Mouse (Mus musculus) heart, adult 2 months (tissue): Measurements from ENCODE around the gene Fgfr2. TPM values are rescaled to one million over a fixed set of nuclear protein-coding genes. Genes with fewer than 3 reads are reported as not detected.
A peak's percentile ranks its signal among the peaks of the same experiment; 100 is the strongest.

Source experiments
- DNase-seq, 2 experiments: peaks; one replicate each; pipeline ENCODE4 v3.0.0; 2021
- H3K27ac ChIP-seq: fragments of 200-600 bp; 2 replicates; pipeline ENCODE4 v1.8.1; 2022
- H3K27me3 ChIP-seq: fragments of 200-500 bp; 2 replicates; pipeline ENCODE4 v1.6.1; 2012; ENCODE audit warnings: mild to moderate bottlenecking, low read length, inconsistent platforms, mixed read lengths; ENCODE audit not compliant: control insufficient read depth, insufficient read depth
- H3K36me3 ChIP-seq: fragments of 200-500 bp; 2 replicates; pipeline ENCODE4 v1.6.1; 2012; ENCODE audit warnings: low read length, inconsistent platforms; ENCODE audit not compliant: control insufficient read depth, insufficient read depth
- H3K4me1 ChIP-seq: fragments of 200-500 bp; 2 replicates; pipeline ENCODE4 v1.6.1; 2011; ENCODE audit warnings: low read length; ENCODE audit not compliant: control insufficient read depth, insufficient read depth
- H3K4me3 ChIP-seq: fragments of 200-600 bp; 2 replicates; pipeline ENCODE4 v1.8.1; 2022
- H3K79me2 ChIP-seq: fragments of 200-500 bp; replicated peaks from 2 replicates; pipeline ENCODE4 v1.6.1; 2012; ENCODE audit warnings: mild to moderate bottlenecking, inconsistent platforms, low read length, moderate library complexity, mixed read lengths; ENCODE audit not compliant: control insufficient read depth, insufficient read depth
- H3K9ac ChIP-seq: fragments of 200-500 bp; 2 replicates; pipeline ENCODE4 v1.6.1; 2012; ENCODE audit warnings: low read depth, mild to moderate bottlenecking, control low read depth, inconsistent platforms, low read length, mixed read lengths
- CTCF ChIP-seq: fragments of 200-600 bp; IDR thresholded peaks from 2 replicates; pipeline ENCODE4 v1.8.1; 2022; ENCODE audit warnings: antibody characterized with exemption, mild to moderate bottlenecking, moderate library complexity
- EP300 ChIP-seq: fragments of 200-500 bp; IDR thresholded peaks from 2 replicates; pipeline ENCODE4 v1.6.1; 2011; ENCODE audit warnings: low read depth, low read length, control low read depth; ENCODE audit not compliant: insufficient read depth
- POLR2A ChIP-seq: fragments of 200-500 bp; IDR thresholded peaks from 2 replicates; pipeline ENCODE4 v1.6.1; 2011; ENCODE audit warnings: mild to moderate bottlenecking, low read depth, low read length, control low read depth; ENCODE audit not compliant: insufficient read depth
- WGBS: fragments of 180-500 bp; shearing (Covaris S2); methylation state at CpG from one replicate; pipeline ENCODE4 v1.1.7; 2018; 5-methylcytosine and 5-hydroxymethylcytosine counted together
- intact Hi-C: fragments of 180-260 bp; cut with DNase I; formaldehyde crosslinking; loops from one replicate; pipeline ENCODE4 v1.15.1; 2025
- polyA plus RNA-seq: library from polyadenylated mRNA; depleted of rRNA; stranded (reverse); fragments of >200 nt; gene quantifications from 2 replicates; pipeline ENCODE4 v1.2.3, GENCODE M21; 2012
- total RNA-seq, 2 experiments: library from RNA; stranded (reverse); gene quantifications; 2 replicates each; pipeline ENCODE4 v1.2.3; 2021

The Fgfr2 gene
- total and polyA plus RNA-seq, 3 experiments, result 1.1 to 2.0 (median 1.3) TPM

- intact Hi-C loops, result no loop called here
- H3K79me2 ChIP-seq, result peaks cover 8% of the 10 kb centered on the region
- TF ChIP-seq POLR2A (no peak), CTCF (peak; percentile 46), EP300 (peak; percentile 53; the same call in 1 of the 2 replicates)
- WGBS, result 40% methylated on average over 2 of the region's 2 CpGs
- H3K9ac ChIP-seq, result no peak overlapping the region
- peak; percentile 59 to 63 for DNase-seq
- H3K4me1 ChIP-seq, result peaks cover 76% of the 10 kb centered on the region
- H3K27me3 ChIP-seq, result no peaks in the 10 kb centered on the region
- peaks cover 18% of the 10 kb centered on the region for H3K36me3 ChIP-seq
- H3K4me3 ChIP-seq, result no peak overlapping the region
- H3K27ac ChIP-seq, result peak overlapping the region; percentile 81
Observed at GRCm38 (mm10) chr7:132802066-132802465, 321.1 kb downstream of the Fgfr2 start.

- no peaks in the 10 kb centered on the region for H3K27me3 ChIP-seq
- peaks cover 8% of the 10 kb centered on the region for H3K79me2 ChIP-seq
- WGBS, result 58% methylated on average over 5 of the region's 5 CpGs
- TF ChIP-seq EP300 (no peak), POLR2A (no peak), CTCF (no peak)
- intact Hi-C loops, result no loop called here
- H3K4me3 ChIP-seq, result no peak overlapping the region
- DNase-seq, result peak in 1 of 2 experiments; percentile 35
- peaks cover 70% of the 10 kb centered on the region for H3K4me1 ChIP-seq
- peaks cover 15% of the 10 kb centered on the region for H3K36me3 ChIP-seq
- no peak overlapping the region for H3K9ac ChIP-seq
- H3K27ac ChIP-seq, result peak overlapping the region; percentile 81
Observed at GRCm38 (mm10) chr7:132801509-132801908, 321.6 kb downstream of the Fgfr2 start.

GRCm38 (mm10) chr7:132800868-132801267 is 322.3 kb downstream of the Fgfr2 start:
- intact Hi-C loops, result loop anchor here (1.0 kb wide), 1 partner anchor 14 kb away; no protein-coding TSS in a partner anchor
- peak in 1 of 2 experiments; percentile 37 for DNase-seq
- Histone ChIP-seq H3K9ac (no peak overlapping the region; the same call in 1 of the 2 replicates), H3K36me3 (peaks cover 14% of the 10 kb centered on the region), H3K79me2 (peaks cover 10% of the 10 kb centered on the region), H3K27ac (peak overlapping the region; percentile 81), H3K4me3 (no peak overlapping the region), H3K4me1 (peaks cover 64% of the 10 kb centered on the region), H3K27me3 (no peaks in the 10 kb centered on the region)
- WGBS, result 55% methylated on average over 10 of the region's 10 CpGs
- TF ChIP-seq POLR2A (no peak), EP300 (no peak), CTCF (no peak)

- Histone ChIP-seq H3K27ac (peak overlapping the region; percentile 81), H3K4me3 (no peak overlapping the region), H3K79me2 (peaks cover 10% of the 10 kb centered on the region), H3K4me1 (peaks cover 56% of the 10 kb centered on the region), H3K36me3 (peaks cover 14% of the 10 kb centered on the region), H3K27me3 (no peaks in the 10 kb centered on the region), H3K9ac (no peak overlapping the region; the same call in 1 of the 2 replicates)
- DNase-seq, result peak; percentile 40 to 45
- intact Hi-C loops, result loop anchor here (1.0 kb wide), 1 partner anchor 12 kb away; no protein-coding TSS in a partner anchor
- WGBS, result 61% methylated on average over 5 of the region's 5 CpGs
- TF ChIP-seq CTCF (peak; percentile 58), EP300 (no peak), POLR2A (peak; percentile 27; the same call in 1 of the 2 replicates)
Observed at GRCm38 (mm10) chr7:132799119-132800016, 323.8 kb downstream of the Fgfr2 start.

GRCm38 (mm10) chr7:132795141-132795540 is 328.0 kb downstream of the Fgfr2 start:
- H3K36me3 ChIP-seq, result peaks cover 2% of the 10 kb centered on the region
- intact Hi-C loops, result no loop called here
- H3K27ac ChIP-seq, result no peak overlapping the region; the same call in 1 of the 2 replicates
- no peak overlapping the region for H3K4me3 ChIP-seq
- TF ChIP-seq CTCF (no peak), EP300 (no peak), POLR2A (no peak)
- peaks cover 35% of the 10 kb centered on the region for H3K4me1 ChIP-seq
- peaks cover 10% of the 10 kb centered on the region for H3K79me2 ChIP-seq
- no peak overlapping the region for H3K9ac ChIP-seq
- 93% methylated on average over 5 of the region's 5 CpGs for WGBS
- H3K27me3 ChIP-seq, result no peaks in the 10 kb centered on the region
- no peak for DNase-seq
